Mouse (Mus musculus): ENCODE results near the gene A930002H24Rik.

The A930002H24Rik gene

GRCm38 (mm10) chr17:63836641-63837040, 26.9 kb downstream of the A930002H24Rik start:
- in situ Hi-C loops (cut with MboI, MseI) = no loop called here

- in situ Hi-C loops (cut with MboI, MseI) = no loop called here
Measured at GRCm38 (mm10) chr17:63836223-63836622, 27.4 kb downstream of the A930002H24Rik start.

GRCm38 (mm10) chr17:63831550-63831949, 32.0 kb downstream of the A930002H24Rik start:
- in situ Hi-C loops (cut with MboI, MseI) = no loop called here

GRCm38 (mm10) chr17:63828561-63829332, 34.8 kb downstream of the A930002H24Rik start:
- in situ Hi-C loops (cut with MboI, MseI) = no loop called here

GRCm38 (mm10) chr17:63826767-63827166, 36.8 kb downstream of the A930002H24Rik start:
- in situ Hi-C loops (cut with MboI, MseI) = no loop called here

GRCm38 (mm10) chr17:63826196-63826595, 37.4 kb downstream of the A930002H24Rik start:
- in situ Hi-C loops (cut with MboI, MseI) = no loop called here

GRCm38 (mm10) chr17:63824141-63824540, 39.5 kb downstream of the A930002H24Rik start:
- in situ Hi-C loops (cut with MboI, MseI) = no loop called here

GRCm38 (mm10) chr17:63818444-63819027, 45.1 kb downstream of the A930002H24Rik start:
- in situ Hi-C loops (cut with MboI, MseI) = no loop called here

GRCm38 (mm10) chr17:63813552-63813951, 50.0 kb downstream of the A930002H24Rik start:
- in situ Hi-C loops (cut with MboI, MseI) = no loop called here

All from T-helper 1 cell (primary cell).